ENCODE assay signal across 22 mouse cellular contexts in the genomic region with DNA sequence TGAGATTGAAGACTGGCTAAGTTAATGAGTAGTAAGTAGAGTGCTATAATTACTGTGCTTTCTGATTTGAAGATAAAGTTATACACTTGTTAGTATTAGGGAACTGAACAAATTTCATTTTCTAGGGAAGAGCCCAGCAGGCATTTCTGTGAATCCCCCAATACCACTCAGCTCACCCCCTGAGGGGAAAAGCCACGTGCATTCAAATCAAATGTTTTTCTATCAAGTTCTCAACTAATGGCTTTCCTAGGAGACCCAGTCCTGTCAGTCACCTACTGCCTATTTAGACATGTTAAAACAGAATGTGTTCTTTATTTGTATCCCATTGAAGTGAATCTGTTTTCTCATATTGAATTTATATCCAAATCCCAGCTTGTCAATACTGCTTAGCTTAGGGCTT.
A peak's percentile ranks its signal among the peaks of the same experiment; 100 is the strongest.
DNase-seq lines count a peak whose midpoint lies in the region; ATAC-seq lines count a peak whose summit lies in the region.
"Had no signal": no experiment of that assay in that cellular context is flagged by ENCODE, and none has a peak within 500 bp of the region (broad histone marks: within the 10 kb centered on the region; RNA-seq: fewer than 3 reads in every experiment).

No protein-coding gene starts in this region.

- H3K4me2 ChIP-seq in forebrain, embryonic 12.5 days, result no peak overlapping the region
- H3K4me2 ChIP-seq in forebrain, embryonic 13.5 days, result no peak overlapping the region
- no peak overlapping the region for H3K4me2 ChIP-seq in hindbrain, embryonic 14.5 days (replicated peaks)
- no peak overlapping the region for H3K4me2 ChIP-seq in hindbrain, embryonic 16.5 days (ENCODE audit: low read length)
- no peak overlapping the region for H3K4me2 ChIP-seq in midbrain, embryonic 13.5 days (replicated peaks)
- no peak overlapping the region for H3K4me2 ChIP-seq in midbrain, embryonic 16.5 days (ENCODE audit: low read length)
- H3K4me2 ChIP-seq: heart, embryonic 11.5 days; heart, embryonic 15.5 days had no signal

- no peaks in the 10 kb centered on the region for H3K36me3 ChIP-seq in forebrain, embryonic 12.5 days (replicated peaks)
- H3K36me3 ChIP-seq in forebrain, embryonic 13.5 days (ENCODE audit: poor library complexity, severe bottlenecking), result no peaks in the 10 kb centered on the region
- no peaks in the 10 kb centered on the region for H3K36me3 ChIP-seq in hindbrain, embryonic 14.5 days (replicated peaks; ENCODE audit: control insufficient read depth, insufficient read depth)
- H3K36me3 ChIP-seq in hindbrain, embryonic 16.5 days (ENCODE audit: control insufficient read depth, insufficient read depth, low read length), result no peaks in the 10 kb centered on the region
- no peaks in the 10 kb centered on the region for H3K36me3 ChIP-seq in midbrain, embryonic 13.5 days
- no peaks in the 10 kb centered on the region for H3K36me3 ChIP-seq in midbrain, embryonic 16.5 days (ENCODE audit: control insufficient read depth, insufficient read depth, low read length)
- H3K36me3 ChIP-seq: embryonic facial prominence, embryonic 10.5 days; heart, embryonic 15.5 days had no signal

- no peak overlapping the region for H3K27ac ChIP-seq in forebrain, embryonic 12.5 days
- no peak overlapping the region for H3K27ac ChIP-seq in forebrain, embryonic 13.5 days
- peak overlapping the region; percentile 56 for H3K27ac ChIP-seq in hindbrain, embryonic 14.5 days
- H3K27ac ChIP-seq in hindbrain, embryonic 16.5 days (ENCODE audit: low read depth, low read length), result no peak overlapping the region
- H3K27ac ChIP-seq in midbrain, embryonic 13.5 days, result peak overlapping the region; percentile 35; the same call in 1 of the 2 replicates
- peak overlapping the region; percentile 33; the same call in 1 of the 2 replicates for H3K27ac ChIP-seq in midbrain, embryonic 16.5 days (ENCODE audit: low read length)
- H3K27ac ChIP-seq: embryonic facial prominence, embryonic 10.5 days; heart, adult 2 months; heart, embryonic 15.5 days had no signal

- ATAC-seq in forebrain, embryonic 12.5 days (ENCODE audit: low FRiP score), result peak; percentile 47; the same call in 1 of the 2 replicates
- no peak for ATAC-seq in forebrain, embryonic 13.5 days
- ATAC-seq in hindbrain, embryonic 14.5 days (ENCODE audit: low FRiP score), result no peak
- no peak for ATAC-seq in hindbrain, embryonic 16.5 days
- peak; percentile 53; the same call in 1 of the 2 replicates for ATAC-seq in midbrain, embryonic 13.5 days
- peak; percentile 37 for ATAC-seq in midbrain, embryonic 16.5 days
- ATAC-seq: activated CD4-positive, CD25-positive, alpha-beta regulatory T cell, adult 4 months; forebrain, embryonic 16.5 days; intestine, embryonic 16.5 days; Patski had no signal

- no peak overlapping the region for H3K9ac ChIP-seq in forebrain, embryonic 12.5 days
- no peak overlapping the region for H3K9ac ChIP-seq in forebrain, embryonic 13.5 days
- H3K9ac ChIP-seq in hindbrain, embryonic 14.5 days, result no peak overlapping the region
- no peak overlapping the region for H3K9ac ChIP-seq in hindbrain, embryonic 16.5 days (ENCODE audit: low read depth, low read length)
- H3K9ac ChIP-seq in midbrain, embryonic 13.5 days (replicated peaks), result no peak overlapping the region
- no peak overlapping the region for H3K9ac ChIP-seq in midbrain, embryonic 16.5 days (ENCODE audit: low read depth, low read length)
- H3K9ac ChIP-seq: heart, embryonic 15.5 days had no signal

- peaks cover 3% of the 10 kb centered on the region for H3K4me1 ChIP-seq in forebrain, embryonic 12.5 days
- H3K4me1 ChIP-seq in forebrain, embryonic 13.5 days, result peaks cover 15% of the 10 kb centered on the region; the same call in 1 of the 2 replicates
- peaks cover 6% of the 10 kb centered on the region; the same call in 1 of the 2 replicates for H3K4me1 ChIP-seq in hindbrain, embryonic 14.5 days (replicated peaks; ENCODE audit: control insufficient read depth, insufficient read depth, low read length)
- no peaks in the 10 kb centered on the region for H3K4me1 ChIP-seq in hindbrain, embryonic 16.5 days (ENCODE audit: control insufficient read depth, insufficient read depth, low read depth, low read length)
- peaks cover 22% of the 10 kb centered on the region for H3K4me1 ChIP-seq in midbrain, embryonic 13.5 days (replicated peaks)
- peaks cover 15% of the 10 kb centered on the region for H3K4me1 ChIP-seq in midbrain, embryonic 16.5 days (ENCODE audit: control insufficient read depth, insufficient read depth, low read length)
- H3K4me1 ChIP-seq: embryonic facial prominence, embryonic 10.5 days; heart, embryonic 15.5 days had no signal

- no peak for DNase-seq in hindbrain, embryonic 14.5 days (ENCODE audit: low spot score)
- no peak for DNase-seq in urinary bladder, postnatal 4 days (ENCODE audit: low spot score in 2 of 2)
- DNase-seq: adrenal gland, postnatal 14 days; cerebellum, adult 18-20 months; cerebellum, adult 9-11 months; cerebellum, postnatal 36 days; gastrocnemius, postnatal 14 days; heart, adult 2 months; heart, postnatal 14 days had no signal

- H3K4me3 ChIP-seq in forebrain, embryonic 12.5 days (replicated peaks), result no peak overlapping the region
- H3K4me3 ChIP-seq in forebrain, embryonic 13.5 days, result no peak overlapping the region
- no peak overlapping the region for H3K4me3 ChIP-seq in hindbrain, embryonic 14.5 days (replicated peaks; ENCODE audit: low read length)
- no peak overlapping the region for H3K4me3 ChIP-seq in hindbrain, embryonic 16.5 days (ENCODE audit: low read length)
- no peak overlapping the region for H3K4me3 ChIP-seq in midbrain, embryonic 13.5 days (replicated peaks)
- H3K4me3 ChIP-seq in midbrain, embryonic 16.5 days (ENCODE audit: low read depth, low read length), result no peak overlapping the region
- H3K4me3 ChIP-seq: embryonic facial prominence, embryonic 10.5 days; heart, adult 2 months; heart, embryonic 15.5 days had no signal

- no peaks in the 10 kb centered on the region for H3K27me3 ChIP-seq in forebrain, embryonic 12.5 days
- no peaks in the 10 kb centered on the region for H3K27me3 ChIP-seq in forebrain, embryonic 13.5 days
- H3K27me3 ChIP-seq in hindbrain, embryonic 14.5 days (ENCODE audit: control insufficient read depth, insufficient read depth, low read length), result no peaks in the 10 kb centered on the region
- no peaks in the 10 kb centered on the region for H3K27me3 ChIP-seq in hindbrain, embryonic 16.5 days (replicated peaks; ENCODE audit: control insufficient read depth, insufficient read depth, low read length)
- no peaks in the 10 kb centered on the region for H3K27me3 ChIP-seq in midbrain, embryonic 13.5 days
- H3K27me3 ChIP-seq in midbrain, embryonic 16.5 days (ENCODE audit: control insufficient read depth, insufficient read depth, low read depth, low read length), result no peaks in the 10 kb centered on the region
- H3K27me3 ChIP-seq: CH12.LX; heart, embryonic 15.5 days had no signal

- no peaks in the 10 kb centered on the region for H3K9me3 ChIP-seq in forebrain, embryonic 12.5 days
- H3K9me3 ChIP-seq in forebrain, embryonic 13.5 days (replicated peaks), result no peaks in the 10 kb centered on the region
- no peaks in the 10 kb centered on the region for H3K9me3 ChIP-seq in hindbrain, embryonic 14.5 days (ENCODE audit: control insufficient read depth, low read length)
- H3K9me3 ChIP-seq in hindbrain, embryonic 16.5 days (ENCODE audit: control insufficient read depth, low read length), result no peaks in the 10 kb centered on the region
- no peaks in the 10 kb centered on the region for H3K9me3 ChIP-seq in midbrain, embryonic 13.5 days
- H3K9me3 ChIP-seq in midbrain, embryonic 16.5 days (replicated peaks; ENCODE audit: control insufficient read depth, low read length, poor library complexity, severe bottlenecking), result no peaks in the 10 kb centered on the region
- H3K9me3 ChIP-seq: embryonic facial prominence, embryonic 10.5 days; heart, embryonic 15.5 days had no signal

- 14% methylated on average over 1 of the region's 1 CpGs for WGBS in forebrain, embryonic 12.5 days
- WGBS in forebrain, embryonic 13.5 days, result 13% methylated on average over 1 of the region's 1 CpGs
- WGBS in hindbrain, embryonic 14.5 days, result 12% methylated on average over 1 of the region's 1 CpGs
- 6% methylated on average over 1 of the region's 1 CpGs for WGBS in hindbrain, embryonic 16.5 days
- 7% methylated on average over 1 of the region's 1 CpGs for WGBS in midbrain, embryonic 13.5 days
- 16% methylated on average over 1 of the region's 1 CpGs for WGBS in midbrain, embryonic 16.5 days

Comparison
In these comparisons a context has a peak if more than half of its experiments do, and no peak if none do; other contexts are left out.
1. ATAC-seq: peak in forebrain, embryonic 12.5 days (single experiment), midbrain, embryonic 13.5 days (single experiment) and midbrain, embryonic 16.5 days (single experiment); none in forebrain, embryonic 13.5 days (single experiment), hindbrain, embryonic 14.5 days (single experiment) and hindbrain, embryonic 16.5 days (single experiment).
2. H3K27ac ChIP-seq: peak in hindbrain, embryonic 14.5 days (single experiment), midbrain, embryonic 13.5 days (single experiment) and midbrain, embryonic 16.5 days (single experiment); none in forebrain, embryonic 12.5 days (single experiment), forebrain, embryonic 13.5 days (single experiment) and hindbrain, embryonic 16.5 days (single experiment).